Mouse (Mus musculus) embryonic fibroblast, embryonic 13.5 days (primary cell): ENCODE measurements around the gene Wfdc15a. TPM values are rescaled to one million over a fixed set of nuclear protein-coding genes. Genes with fewer than 3 reads are reported as not detected.

Source experiments
- H3K27ac ChIP-seq: 2 replicates; pipeline ENCODE4 v1.5.1; 2012; ENCODE audit warnings: low read length, control low read depth, inconsistent platforms; ENCODE audit not compliant: insufficient read depth
- H3K4me1 ChIP-seq: 2 replicates; pipeline ENCODE4 v1.6.1; 2011; ENCODE audit warnings: low read length; ENCODE audit not compliant: control insufficient read depth, insufficient read depth
- H3K4me3 ChIP-seq: 2 replicates; pipeline ENCODE4 v1.5.1; 2011; ENCODE audit warnings: mild to moderate bottlenecking, control low read depth, low read length; ENCODE audit not compliant: insufficient read depth
- CTCF ChIP-seq: IDR thresholded peaks from 2 replicates; pipeline ENCODE4 v1.5.1; 2011; ENCODE audit warnings: mild to moderate bottlenecking, control low read depth, low read length, moderate library complexity, borderline replicate concordance; ENCODE audit not compliant: insufficient read depth
- POLR2A ChIP-seq: IDR thresholded peaks from 2 replicates; pipeline ENCODE4 v1.6.1; 2011; ENCODE audit warnings: low read depth, mild to moderate bottlenecking, control low read depth, low read length, moderate library complexity
- polyA plus RNA-seq: library from polyadenylated mRNA; stranded (reverse); fragments of >200 nt; gene quantifications from 2 replicates; pipeline ENCODE4 v1.2.4, GENCODE M21; 2011; ENCODE audit warnings: low read depth; ENCODE audit not compliant: missing spikeins, insufficient read length

The Wfdc15a gene
- polyA plus RNA-seq, 1 experiment, result not detected

DNA sequence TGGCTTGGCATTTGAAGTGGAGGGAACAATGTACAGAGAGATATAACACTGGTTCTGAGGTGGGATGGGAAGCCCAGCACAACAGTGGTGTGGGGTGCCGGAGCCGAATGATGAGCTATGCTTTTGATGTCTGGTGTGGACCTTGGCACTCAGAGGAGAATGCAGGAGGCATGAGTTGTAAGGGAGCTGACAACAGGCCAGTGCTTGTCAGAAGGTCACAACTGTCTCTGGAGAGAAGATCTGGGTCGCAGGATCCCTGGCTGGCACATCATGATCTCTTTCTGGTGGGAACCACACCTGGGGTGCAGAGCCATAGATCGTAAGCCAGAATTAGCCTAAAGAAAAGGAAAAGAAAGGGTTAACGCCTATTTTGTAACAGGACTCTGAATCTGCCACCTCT, 22.1 kb downstream of the Wfdc15a start:
- Histone ChIP-seq H3K27ac (no peak overlapping the region), H3K4me3 (no peak overlapping the region), H3K4me1 (peaks cover 5% of the 10 kb centered on the region)
- TF ChIP-seq POLR2A (no peak), CTCF (no peak)

DNA sequence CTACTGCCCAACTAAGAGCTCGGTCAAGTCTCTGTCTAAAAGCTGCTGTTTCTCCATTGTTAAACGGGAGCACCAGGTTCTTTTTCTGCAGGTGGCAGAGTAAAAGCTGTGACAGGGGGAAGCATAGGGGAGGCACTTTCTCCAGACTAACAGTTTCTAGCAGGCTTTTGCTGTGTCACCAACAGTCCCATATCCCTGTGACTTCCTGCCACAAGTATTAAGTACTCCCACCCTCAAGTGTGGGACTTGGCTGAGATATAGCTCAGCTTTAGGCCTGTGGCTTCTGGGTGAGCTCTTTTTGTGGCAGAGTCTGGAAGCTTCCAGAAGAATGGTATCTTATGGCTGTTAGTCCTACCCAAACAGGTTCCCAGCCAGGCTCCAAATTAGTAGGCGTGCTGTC, 24.1 kb downstream of the Wfdc15a start:
- no peak for TF ChIP-seq CTCF
- TF ChIP-seq POLR2A, result no peak
- H3K4me3 ChIP-seq, result no peak overlapping the region
- peaks cover 5% of the 10 kb centered on the region for H3K4me1 ChIP-seq
- H3K27ac ChIP-seq, result no peak overlapping the region

DNA sequence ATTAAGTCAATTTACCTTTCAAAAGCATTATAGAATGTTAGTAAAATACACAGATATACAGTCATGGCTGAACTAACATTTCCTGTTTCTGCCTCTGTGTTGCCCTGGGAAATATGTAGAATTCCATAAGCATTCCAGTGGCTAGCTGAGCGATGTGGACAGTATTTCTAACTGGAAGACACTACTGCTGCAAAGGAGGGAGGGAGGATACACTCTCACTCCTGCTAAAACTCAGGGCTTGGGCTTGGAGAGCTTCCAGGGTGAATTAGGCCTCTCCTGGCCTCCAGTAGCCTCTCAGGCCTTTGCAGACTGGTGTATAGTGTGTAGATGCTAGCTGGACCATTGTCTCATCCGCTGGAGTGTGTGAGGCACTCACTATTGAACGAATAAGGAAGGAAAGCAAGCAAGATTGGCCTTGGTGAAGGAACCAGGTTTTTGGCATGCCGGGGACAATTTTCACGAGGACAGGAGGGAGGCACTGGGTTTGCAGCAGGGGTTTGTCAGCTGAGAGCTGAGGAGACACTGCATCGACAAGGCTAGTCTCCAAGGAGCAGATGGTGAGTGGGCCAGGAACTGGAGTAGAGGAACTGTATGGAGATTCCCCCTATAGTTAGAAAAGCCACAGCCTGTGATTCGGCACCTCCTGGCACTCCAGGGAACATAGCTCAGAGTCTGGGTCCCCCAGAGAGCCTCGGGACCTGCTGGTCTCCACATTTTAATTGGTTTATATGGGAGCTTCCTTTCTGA, 25.1 kb downstream of the Wfdc15a start:
- no peak for TF ChIP-seq POLR2A
- TF ChIP-seq CTCF, result no peak
- peaks cover 5% of the 10 kb centered on the region for H3K4me1 ChIP-seq
- H3K4me3 ChIP-seq, result no peak overlapping the region
- peak overlapping the region; percentile 60 for H3K27ac ChIP-seq

DNA sequence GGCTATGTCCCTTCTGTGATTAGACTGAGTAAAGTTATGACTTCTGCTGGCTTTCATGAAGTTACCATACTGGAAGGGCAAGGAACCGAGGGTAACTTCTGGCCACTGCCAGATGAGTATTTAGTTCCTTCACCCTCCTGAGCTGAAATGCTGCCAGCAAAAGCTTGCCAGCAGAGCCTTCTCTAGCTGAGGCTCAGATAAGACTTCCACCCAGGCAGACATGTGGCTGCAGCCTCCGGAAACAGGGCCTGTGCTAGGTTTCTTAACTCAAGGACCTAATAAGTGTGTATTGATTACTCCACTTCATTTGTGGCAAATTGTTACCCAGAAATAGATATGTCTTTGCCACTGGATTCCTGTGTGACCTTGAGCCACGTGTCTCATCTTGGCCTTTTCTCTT, 26.5 kb downstream of the Wfdc15a start:
- Histone ChIP-seq H3K4me3 (no peak overlapping the region), H3K27ac (no peak overlapping the region), H3K4me1 (peaks cover 5% of the 10 kb centered on the region)
- no peak for TF ChIP-seq POLR2A
- TF ChIP-seq CTCF, result no peak

DNA sequence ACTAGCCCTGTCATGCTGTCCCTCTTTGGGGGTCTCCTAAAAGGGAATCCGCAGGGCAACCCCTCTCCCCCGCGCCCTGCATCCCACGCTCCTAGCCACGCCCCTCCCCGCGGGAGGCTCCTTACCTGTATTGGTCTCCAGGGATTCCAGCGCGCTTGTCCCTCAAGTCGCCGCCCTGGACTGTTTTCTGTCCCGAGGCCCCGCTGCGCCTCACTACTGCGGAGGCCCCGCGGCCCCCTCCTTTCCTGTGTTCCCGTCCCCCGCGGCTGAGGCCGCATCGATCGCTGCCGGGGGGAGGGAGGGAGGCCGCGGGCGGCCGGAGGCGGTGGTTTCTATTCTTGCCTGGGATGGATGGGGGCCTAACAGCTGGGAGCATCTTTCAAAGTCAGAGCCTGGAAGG, 29.0 kb downstream of the Wfdc15a start, which contains the start of gene Kcns1:
Gene Kcns1 (minus strand): TSS at position 212 of the 400 bp plus-strand sequence.
- Histone ChIP-seq H3K4me1 (peaks cover 5% of the 10 kb centered on the region), H3K27ac (no peak within 1 kb of the TSS), H3K4me3 (peak within 1 kb of the TSS; percentile 12; the same call in 1 of the 2 replicates)
- TF ChIP-seq CTCF (no peak), POLR2A (no peak)

DNA sequence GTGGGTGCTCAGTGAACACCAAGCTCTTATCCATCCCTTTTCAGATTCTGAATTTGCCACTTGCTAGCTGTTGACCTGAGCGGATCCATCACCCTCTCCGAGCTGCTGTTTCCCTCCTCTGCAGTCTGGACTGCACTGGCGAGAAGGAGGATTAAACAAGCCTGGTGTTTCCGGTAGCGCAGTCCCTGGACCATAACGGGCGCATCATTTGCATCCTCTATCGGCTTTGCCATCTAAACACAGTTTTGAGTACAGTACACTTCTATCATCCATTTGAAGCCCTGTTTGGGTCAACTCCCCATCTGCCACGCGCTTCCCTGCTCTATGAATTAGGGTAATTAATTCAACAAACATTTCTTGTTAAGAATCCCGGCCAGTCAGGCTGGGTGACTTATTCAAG, 29.6 kb downstream of the Wfdc15a start:
- no peak for TF ChIP-seq CTCF
- no peak for TF ChIP-seq POLR2A
- no peak overlapping the region for H3K27ac ChIP-seq
- H3K4me1 ChIP-seq, result peaks cover 5% of the 10 kb centered on the region
- no peak overlapping the region for H3K4me3 ChIP-seq

DNA sequence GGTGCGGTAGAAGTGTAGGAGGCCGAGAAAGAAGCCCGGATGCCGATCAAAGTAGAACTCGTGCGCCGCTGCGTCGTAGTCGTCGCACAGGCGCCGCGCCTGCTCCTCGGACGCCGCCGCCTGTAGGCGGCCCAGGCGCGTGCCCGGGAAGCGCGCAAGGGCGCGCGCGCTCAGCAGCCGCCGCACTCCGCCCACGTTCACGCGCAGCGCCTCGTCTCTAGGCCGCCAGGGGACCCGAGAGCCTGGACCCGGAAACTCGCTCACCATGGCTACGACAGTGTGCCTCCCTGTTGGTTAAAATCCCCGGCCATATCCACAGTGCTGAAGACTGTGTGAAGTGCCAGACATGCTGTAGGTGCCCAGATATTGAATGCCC, 31.4 kb downstream of the Wfdc15a start:
- TF ChIP-seq CTCF, result no peak
- no peak for TF ChIP-seq POLR2A
- no peak overlapping the region for H3K27ac ChIP-seq
- H3K4me3 ChIP-seq, result no peak overlapping the region
- no peaks in the 10 kb centered on the region for H3K4me1 ChIP-seq

DNA sequence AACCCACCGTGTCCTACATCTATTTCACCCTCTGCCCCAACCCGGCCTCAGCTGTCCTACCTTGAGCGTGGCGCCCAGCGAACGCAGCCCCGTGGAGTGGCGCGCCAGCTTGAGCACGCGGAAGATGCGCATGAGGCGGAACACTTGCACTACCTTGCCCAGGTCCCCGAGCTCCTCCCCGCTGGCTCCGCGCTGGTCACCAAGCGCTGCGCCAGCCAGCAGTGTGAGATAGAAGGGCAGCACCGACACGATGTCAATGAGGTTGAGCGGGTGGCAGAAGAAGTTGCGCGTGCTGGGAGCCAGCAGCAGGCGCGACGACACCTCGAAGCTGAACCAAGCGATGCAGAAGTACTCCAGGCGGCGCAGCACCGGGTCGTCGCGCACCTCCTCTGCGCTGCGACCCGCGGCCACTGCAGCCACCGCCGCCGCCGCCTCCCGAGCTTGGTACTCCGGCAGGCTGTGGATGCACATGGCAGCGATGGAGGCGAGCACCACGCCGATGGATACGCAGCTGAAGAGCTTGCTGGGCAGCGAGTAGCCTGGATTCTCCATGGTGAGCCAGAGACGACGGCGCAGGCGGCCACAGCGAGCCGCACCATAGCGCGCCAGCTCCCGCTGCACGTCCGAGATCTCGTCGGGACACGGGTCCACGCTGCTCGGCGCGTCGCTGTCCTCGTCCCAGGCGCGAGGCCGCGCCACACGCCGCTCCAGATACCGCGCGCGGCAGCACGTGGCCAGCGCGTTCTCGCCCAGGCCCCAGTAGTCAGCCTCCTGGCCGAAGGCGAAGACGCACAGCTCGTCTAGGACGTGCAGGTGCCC, 32.0 kb downstream of the Wfdc15a start:
- no peak overlapping the region for H3K27ac ChIP-seq
- no peaks in the 10 kb centered on the region for H3K4me1 ChIP-seq
- no peak overlapping the region for H3K4me3 ChIP-seq
- TF ChIP-seq POLR2A (no peak), CTCF (no peak)

DNA sequence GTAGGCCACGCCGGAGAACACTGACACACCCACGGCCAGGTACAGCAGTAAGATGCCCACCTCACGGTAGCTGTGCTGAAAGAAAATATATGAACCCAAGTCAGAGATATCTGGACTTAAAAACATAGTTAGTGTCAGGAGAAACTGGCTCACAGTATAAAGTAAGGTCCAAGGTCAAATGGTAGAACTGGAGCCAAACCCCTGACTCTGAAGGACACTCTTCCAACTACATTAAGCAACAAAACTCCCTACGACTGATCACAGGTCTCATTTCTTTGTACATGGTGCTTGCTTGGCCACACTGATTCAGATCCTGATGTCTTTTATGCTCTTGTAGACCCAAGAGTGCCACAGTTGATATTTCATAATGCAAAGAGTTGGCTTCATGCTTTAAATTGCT, 35.0 kb downstream of the Wfdc15a start:
- TF ChIP-seq CTCF, result no peak
- no peak for TF ChIP-seq POLR2A

DNA sequence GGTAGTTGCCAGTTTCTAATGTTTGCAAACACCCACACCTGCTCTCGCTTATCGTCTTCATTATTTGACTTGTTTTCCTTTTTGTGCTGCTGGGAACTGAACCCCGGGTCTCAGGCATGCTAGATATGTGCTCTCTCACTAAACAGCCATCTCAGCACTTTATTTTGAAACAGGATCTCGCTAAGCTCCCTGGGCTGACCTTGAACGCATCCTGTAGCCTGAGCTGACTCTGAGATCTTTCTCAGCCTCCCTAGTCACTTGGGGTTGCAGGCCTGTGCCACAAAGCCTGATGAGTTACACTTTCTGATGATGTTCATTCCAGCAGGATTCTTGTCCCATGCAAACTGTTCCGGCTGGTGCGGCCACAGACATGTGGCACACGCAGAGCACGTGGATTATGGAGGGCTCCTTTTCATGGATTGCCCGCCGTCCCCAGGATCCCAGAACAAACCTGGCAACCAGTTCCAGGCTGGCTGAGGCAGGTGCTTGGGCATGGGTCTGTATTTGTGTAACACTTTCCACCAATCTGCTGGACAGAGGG, 38.3 kb downstream of the Wfdc15a start:
- Histone ChIP-seq H3K4me1 (no peaks in the 10 kb centered on the region), H3K27ac (no peak overlapping the region)
- TF ChIP-seq CTCF, result no peak
- no peak for TF ChIP-seq POLR2A

More for the DNA sequence above, 35.0 kb downstream of the Wfdc15a start:
- no peak overlapping the region for H3K4me3 ChIP-seq
- H3K4me1 ChIP-seq, result no peaks in the 10 kb centered on the region
- H3K27ac ChIP-seq, result no peak overlapping the region

More for the DNA sequence above, 38.3 kb downstream of the Wfdc15a start:
- no peak overlapping the region for H3K4me3 ChIP-seq
